Mouse (Mus musculus) cerebellum, adult 11-12 months (tissue): ENCODE results near the gene Gphn.
"Not testable (repeated sequence)": the region's sequence is repeated elsewhere in the genome, so short reads cannot be mapped to it uniquely, and the experiment has no call there.

Source experiments
- DNase-seq: peaks from one replicate; pipeline ENCODE4 v3.0.0; 2022

Gene Gphn

GRCm38 (mm10) chr12:78389267-78389666 lies 163.1 kb downstream of the Gphn start:
- no peak for DNase-seq

- no peak for DNase-seq
Measured at GRCm38 (mm10) chr12:78395297-78395696, 169.1 kb downstream of the Gphn start.

DNA sequence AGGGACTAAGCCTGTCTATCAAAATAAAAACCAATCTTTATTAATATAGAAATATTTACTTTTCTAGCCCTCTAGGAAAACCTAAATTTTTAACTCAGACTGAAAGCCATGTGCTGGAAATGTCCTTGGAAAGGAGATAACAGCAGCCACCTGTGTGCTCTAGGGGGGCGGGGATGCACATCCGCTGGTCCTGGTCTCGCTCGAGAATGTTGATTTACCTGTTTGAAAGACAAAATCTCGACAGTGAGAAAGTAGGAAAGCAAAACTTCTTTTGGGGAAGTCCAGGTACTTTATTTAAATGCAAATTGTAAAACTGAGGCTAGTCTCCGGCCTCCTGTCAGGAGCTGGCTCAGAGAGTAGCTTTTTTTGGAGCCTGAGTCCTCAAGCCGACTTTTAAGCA lies 181.3 kb downstream of the Gphn start:
- not testable (repeated sequence) for DNase-seq

DNA sequence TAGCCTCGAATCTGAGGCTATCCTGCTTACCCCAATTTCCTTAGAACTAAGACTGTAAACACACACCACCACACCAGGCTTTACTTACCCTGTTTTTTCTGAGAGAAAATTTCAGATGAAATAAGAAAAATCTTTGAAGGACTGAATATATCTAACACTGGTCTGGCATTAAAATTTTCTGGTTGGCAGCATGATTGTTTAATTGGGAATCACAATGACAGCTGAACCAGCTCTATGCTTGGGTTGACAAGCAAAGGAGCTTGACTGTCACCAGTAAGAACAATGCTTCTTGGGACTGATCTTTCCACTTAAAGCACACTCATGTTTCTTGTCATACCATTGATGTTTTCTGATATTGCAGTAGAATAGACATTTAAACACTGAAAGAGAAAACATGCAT lies 296.0 kb downstream of the Gphn start:
- DNase-seq: no peak

DNA sequence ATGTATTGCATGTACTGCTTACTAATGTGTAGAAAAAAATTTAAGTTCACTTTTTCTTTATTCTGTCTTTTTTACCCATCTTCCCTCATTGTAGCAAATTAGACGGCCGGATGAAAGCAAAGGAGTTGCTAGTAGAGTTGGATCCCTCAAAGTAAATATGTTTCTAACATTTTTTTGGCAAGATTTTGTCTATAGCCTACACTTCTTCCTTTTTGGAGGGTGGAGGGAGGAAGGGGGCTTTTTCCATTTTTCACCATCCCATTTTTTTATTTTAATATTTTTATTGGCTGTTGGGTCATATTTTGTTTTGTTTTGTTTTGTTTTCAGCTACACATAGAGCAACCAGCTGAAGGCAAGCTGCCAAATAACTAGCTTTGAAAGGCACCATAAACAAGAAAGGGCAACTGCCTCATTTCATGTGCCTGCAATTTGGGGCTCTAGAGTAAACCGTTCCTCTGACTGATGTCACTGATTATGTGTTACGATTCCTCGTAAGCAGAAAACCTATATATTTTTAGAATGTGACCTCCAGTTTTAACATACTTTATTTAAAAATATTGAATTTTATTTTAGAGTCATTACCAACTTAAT lies 296.7 kb downstream of the Gphn start:
- no peak for DNase-seq

GRCm38 (mm10) chr12:78537590-78537989 lies 311.4 kb downstream of the Gphn start:
- not testable (repeated sequence) for DNase-seq

- no peak for DNase-seq
Measured at GRCm38 (mm10) chr12:78550913-78551312, 324.7 kb downstream of the Gphn start.

DNA sequence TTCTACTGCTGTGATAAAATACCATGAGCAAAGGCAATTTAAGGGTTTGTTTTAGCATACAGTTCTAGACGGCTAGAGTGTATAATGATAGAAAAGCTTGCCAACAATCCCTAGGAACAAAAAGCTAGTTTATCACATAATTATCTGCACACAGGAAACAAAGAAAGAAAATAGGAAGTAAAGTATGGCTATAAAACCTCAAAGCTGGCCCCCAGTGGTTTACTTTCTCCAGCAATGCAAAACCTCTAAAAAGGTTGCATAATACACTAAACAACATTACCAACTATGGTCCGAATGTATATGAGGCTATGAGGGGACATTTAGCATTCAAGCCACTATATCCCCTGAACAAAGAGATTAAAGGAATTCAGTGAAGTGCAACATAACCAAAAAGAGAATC lies 405.6 kb downstream of the Gphn start:
- DNase-seq: no peak

DNA sequence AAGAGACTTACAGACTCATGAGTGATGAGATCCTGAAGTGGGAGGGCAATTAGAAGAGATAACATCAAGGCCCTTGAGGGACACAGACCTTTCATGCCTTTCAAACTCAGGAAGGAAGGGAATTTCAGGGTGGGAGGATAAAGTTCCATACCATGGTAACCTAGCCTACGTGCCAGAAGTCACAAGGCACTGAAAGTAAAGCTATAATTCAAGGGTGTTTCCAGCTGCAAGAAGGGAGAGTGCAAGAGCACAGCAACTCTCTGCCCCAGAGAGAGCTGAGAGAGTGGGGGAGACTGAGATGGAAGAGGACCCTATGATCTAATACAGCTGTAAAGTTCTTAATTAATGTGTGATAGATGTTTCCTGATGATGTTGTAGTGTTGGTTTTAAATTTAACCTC lies 413.3 kb downstream of the Gphn start:
- DNase-seq: no peak

GRCm38 (mm10) chr12:78640086-78640485 lies 413.9 kb downstream of the Gphn start:
- no peak for DNase-seq

GRCm38 (mm10) chr12:78641220-78641619 lies 415.0 kb downstream of the Gphn start:
- DNase-seq: no peak

DNA sequence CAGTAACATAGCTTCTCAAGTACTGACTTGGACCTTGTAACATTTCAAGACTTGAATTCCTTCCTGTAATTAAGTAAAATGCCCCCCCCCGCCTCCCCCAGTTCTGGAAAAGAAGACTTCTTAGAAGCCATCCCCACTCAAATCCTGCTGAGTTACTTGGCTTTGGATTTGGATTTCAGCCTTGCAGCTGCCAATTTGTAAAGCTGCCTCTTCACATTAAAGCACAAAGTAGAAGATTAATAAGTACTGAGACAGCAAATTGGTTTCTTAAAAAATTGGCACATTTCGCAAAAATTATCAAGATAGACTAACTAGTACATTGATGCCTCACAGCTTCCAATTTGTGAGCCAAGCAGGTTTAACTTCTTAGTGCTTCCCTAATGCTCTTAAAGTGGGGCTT lies 417.5 kb downstream of the Gphn start:
- DNase-seq: no peak

DNA sequence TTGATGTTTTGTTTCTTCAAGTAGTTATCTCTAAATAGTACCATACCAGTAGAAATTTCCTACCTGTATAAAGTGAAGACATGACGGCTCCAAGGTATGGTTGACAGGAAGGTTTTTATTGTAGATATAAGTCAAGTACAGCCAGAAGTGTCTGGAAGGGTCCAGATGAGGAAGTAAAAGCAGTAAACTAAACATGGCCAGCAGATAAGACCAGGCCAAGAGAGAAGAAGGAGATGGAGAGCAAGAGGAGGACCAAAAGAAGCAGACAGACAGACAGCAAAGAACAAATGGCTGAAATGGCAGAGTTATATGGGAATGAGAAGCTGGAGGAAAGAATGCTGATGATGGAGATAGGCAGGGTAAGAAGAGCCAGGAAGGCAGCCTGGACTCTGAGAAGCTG lies 419.1 kb downstream of the Gphn start:
- no peak for DNase-seq

DNA sequence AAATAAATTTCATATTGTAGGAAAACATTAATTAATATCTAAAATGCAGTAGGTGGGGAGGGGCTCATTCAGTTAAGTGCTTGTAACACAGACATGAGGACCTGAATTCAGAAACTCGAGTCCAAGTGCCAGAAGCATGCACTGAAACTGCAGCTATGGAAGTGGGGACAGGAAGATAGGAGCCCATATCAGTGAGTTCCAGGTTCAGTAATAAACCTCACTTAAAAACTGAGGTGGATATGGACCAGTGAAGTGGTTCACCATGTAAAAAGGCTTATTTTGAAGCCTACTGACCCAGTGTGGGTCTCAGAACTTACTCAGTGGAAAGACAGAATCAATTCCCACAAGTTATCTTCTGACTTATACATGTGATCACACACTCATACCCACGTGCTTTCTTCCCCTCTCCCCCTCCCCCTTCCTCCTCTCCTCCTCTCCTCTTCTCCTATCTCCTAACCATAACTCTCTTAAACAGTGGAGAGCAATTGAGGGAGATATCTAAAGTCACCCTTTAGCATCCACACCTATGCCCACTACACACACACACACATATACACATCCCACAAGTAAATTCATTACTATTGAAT lies 433.6 kb downstream of the Gphn start:
- DNase-seq: no peak

- DNase-seq: no peak
Measured at GRCm38 (mm10) chr12:78678101-78678806, 452.1 kb downstream of the Gphn start.

- DNase-seq: no peak
Measured at GRCm38 (mm10) chr12:78678807-78679189, 452.6 kb downstream of the Gphn start.

DNA sequence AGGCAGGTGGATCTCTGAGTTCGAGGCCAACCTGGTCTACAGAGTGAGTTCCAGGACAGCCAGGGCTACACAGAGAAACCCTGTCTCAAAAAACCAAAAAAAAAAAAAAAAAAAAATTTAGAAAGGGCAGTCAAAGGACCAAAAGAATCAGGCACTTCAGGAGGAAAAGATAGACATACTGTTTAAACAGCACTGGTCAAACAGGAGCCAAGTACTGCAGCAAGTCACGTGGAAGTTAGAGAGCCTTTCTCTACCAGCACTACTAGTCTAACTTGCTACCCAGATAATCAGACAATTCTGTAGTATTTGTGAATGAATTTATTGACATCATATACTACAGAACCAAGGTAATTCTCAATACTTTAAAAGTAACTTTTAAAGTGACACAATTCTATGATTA lies 454.9 kb downstream of the Gphn start:
- DNase-seq: no peak

DNA sequence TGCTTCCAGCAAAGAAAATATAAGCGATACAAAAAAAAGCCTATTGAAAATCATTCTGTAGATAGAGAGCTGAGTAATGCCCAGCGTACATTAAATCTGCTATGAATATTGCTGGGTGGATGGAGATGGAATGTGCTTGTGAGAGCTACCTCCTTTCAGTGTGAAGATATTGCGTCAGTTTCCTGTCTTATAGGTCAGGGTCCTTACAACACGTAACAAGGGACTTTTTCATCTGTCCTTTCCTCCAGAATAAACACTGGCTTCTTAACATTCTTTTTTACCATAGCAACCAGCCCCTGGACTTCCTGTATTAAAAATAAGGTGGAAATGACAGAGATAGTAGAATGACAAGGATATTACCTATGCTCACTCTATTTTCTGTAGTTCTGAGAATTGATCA lies 456.1 kb downstream of the Gphn start:
- DNase-seq: no peak

- DNase-seq: no peak
Measured at GRCm38 (mm10) chr12:78685669-78686215, 459.6 kb downstream of the Gphn start.

DNA sequence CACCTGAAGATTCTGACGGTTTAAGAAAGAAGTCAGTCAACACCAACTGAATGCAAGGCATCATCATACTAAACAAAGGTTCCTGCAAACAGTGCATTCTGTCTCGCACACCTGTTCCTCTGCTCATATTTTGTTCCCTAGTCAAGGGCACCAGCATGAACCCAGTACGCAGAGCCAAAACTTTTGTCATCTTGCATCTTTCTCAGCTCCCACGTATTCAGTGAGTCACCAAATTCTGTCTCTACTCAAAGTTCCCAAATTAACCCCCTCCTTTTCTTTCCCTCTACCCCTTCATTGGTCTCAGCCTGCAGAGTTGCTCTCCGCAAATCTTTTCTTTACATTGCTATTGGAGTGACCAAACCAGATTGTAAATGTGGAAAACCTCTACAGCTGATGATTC lies 462.7 kb downstream of the Gphn start:
- DNase-seq: no peak

DNA sequence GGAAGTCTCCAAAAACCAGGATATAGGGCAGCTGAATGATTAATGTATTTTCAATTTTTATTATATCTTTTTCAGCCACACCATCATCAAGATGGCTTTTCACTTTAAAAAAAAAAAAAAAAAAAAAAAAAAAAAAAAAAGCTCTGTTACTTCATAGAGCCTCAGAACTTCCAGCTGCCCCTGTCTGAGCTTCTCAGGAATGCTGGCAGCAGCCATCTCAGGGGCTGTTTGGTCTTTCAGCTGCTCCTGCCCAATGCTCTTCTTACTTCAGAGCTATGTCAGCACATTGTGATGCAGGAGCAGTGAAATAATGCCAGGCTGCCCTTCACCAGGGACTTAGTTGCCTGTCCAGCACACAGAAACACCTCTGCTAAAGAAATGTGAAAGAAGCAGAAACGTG lies 465.1 kb downstream of the Gphn start, which contains the start of gene Fam71d:
Fam71d (plus strand) TSS at position 211 of the 400 bp plus-strand sequence.
- DNase-seq: no peak

GRCm38 (mm10) chr12:78693281-78693680 lies 467.1 kb downstream of the Gphn start:
- no peak for DNase-seq

- DNase-seq: no peak
Measured at GRCm38 (mm10) chr12:78717783-78718182, 491.6 kb downstream of the Gphn start.

DNA sequence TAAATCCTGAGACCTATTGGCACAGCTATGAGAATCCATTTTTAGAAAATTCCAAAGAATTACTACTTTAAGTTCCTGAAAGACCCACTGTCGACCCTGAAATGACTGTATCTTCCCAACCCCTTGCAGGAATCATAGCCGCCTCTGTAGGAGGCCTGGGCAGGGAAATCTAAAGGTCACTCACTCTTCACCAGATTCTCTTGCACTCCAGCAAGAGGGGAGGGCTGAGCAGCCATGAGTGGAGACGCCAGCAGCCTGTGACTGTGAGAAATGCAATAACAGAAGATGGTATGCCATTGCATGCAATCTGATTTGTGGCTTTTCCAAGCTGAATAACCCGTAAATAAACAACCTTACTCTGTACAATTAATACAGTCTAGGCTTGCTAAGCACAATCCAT lies 501.5 kb downstream of the Gphn start:
- no peak for DNase-seq
